Mouse (Mus musculus): ENCODE data around the gene Ebf1.

Gene Ebf1

DNA sequence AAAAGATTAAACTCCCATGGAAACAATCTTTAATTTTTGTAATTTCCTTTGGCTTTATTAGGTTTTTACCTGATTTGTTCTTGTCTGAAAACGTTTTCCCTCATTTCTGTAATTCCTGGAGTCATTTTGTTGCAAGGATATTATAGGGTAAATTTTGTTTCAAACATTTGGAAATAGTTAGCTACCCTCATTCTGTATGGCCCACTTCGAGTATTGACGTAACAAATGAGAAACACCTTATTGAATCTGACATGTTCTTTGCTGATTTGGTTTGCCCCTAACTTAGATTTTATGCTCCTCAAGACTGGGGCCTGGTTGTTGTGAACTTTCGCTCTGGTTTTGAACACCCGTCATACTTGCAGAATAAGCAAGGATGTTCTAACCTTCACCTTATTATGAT, 120.9 kb downstream of the Ebf1 start:
- DNase-seq (ENCODE audit: low read depth, low spot score), result no peak

GRCm38 (mm10) chr11:44738820-44739219, 121.7 kb downstream of the Ebf1 start:
- no peak for DNase-seq (ENCODE audit: low read depth, low spot score)

GRCm38 (mm10) chr11:44740278-44741041, 123.3 kb downstream of the Ebf1 start:
- no peak for DNase-seq (ENCODE audit: low read depth, low spot score)

- DNase-seq (ENCODE audit: low read depth, low spot score), result no peak
These were observed 124.0 kb downstream of the Ebf1 start for GRCm38 (mm10) chr11:44741042-44741491.

GRCm38 (mm10) chr11:44744446-44744845, 127.3 kb downstream of the Ebf1 start:
- no peak for DNase-seq (ENCODE audit: low read depth, low spot score)

- DNase-seq (ENCODE audit: low read depth, low spot score), result no peak
These were observed 128.8 kb downstream of the Ebf1 start for GRCm38 (mm10) chr11:44745946-44746345.

GRCm38 (mm10) chr11:44746731-44747130, 129.6 kb downstream of the Ebf1 start:
- peak; percentile 72 for DNase-seq (ENCODE audit: low read depth, low spot score)

- DNase-seq (ENCODE audit: low read depth, low spot score), result no peak
These were observed 132.2 kb downstream of the Ebf1 start for GRCm38 (mm10) chr11:44749309-44749708.

DNA sequence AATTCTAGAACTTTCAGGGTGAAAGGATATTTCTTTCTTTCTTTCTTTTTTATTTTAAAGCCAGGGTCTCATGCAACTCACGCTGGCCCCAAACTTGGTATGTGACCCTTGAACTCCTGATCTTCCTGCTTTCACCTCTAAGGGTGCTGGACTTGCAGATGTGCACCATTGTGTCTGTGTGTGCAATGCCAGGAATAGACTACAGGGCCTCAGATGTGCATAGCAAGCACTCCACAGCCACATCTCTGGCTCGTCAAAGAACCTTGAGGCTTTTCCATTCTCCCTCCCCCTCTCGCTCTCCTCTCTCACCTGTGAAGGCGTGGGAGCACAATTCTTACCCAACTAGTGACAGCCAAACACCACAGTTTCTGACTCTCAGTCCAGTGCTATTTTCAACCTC, 137.2 kb downstream of the Ebf1 start:
- no peak for DNase-seq (ENCODE audit: low read depth, low spot score)

DNA sequence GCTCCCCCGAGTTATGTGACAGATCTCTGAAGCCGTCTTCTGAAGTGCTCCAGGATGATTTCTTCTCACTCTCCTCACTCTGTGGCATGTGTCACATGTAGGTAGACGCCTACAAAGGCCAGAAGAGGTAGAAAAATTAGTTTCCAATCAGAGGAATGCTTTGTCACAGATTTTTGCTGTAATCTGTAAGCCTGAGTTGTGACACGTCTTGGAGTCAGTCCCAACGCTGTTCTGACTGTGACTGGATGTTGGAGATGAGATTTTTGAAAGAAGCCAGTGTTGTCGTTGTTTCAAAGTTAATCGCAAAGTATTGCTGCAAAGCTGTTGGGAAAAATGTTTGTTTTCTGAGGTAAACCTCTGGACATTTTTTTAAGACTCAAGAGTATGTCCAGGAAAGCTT, 139.2 kb downstream of the Ebf1 start:
- no peak for DNase-seq (ENCODE audit: low read depth, low spot score)

DNA sequence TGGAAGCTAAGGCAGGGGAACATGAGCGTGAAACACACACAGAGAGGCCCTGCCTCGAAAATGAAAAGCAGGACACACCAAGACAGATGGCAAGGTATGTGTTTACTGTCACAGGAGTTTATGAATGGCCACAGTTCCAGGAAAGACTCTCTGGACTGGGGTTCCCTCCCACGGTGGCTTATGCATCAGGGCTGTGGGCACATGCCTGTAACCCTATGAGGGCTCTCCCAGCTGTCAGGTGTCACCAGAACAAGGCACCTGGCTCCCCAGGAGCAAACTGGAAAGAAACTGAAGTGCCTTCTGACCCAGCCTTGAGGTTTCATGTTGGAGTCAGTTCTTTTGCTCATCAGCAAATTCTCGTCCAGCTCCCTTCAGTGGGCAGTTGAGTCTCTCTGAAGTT, 141.7 kb downstream of the Ebf1 start:
- no peak for DNase-seq (ENCODE audit: low read depth, low spot score)

- DNase-seq (ENCODE audit: low read depth, low spot score), result peak; percentile 63
These were observed 144.2 kb downstream of the Ebf1 start for GRCm38 (mm10) chr11:44761128-44761996.

GRCm38 (mm10) chr11:44763992-44764835, 147.1 kb downstream of the Ebf1 start:
- no peak for DNase-seq (ENCODE audit: low read depth, low spot score)

DNA sequence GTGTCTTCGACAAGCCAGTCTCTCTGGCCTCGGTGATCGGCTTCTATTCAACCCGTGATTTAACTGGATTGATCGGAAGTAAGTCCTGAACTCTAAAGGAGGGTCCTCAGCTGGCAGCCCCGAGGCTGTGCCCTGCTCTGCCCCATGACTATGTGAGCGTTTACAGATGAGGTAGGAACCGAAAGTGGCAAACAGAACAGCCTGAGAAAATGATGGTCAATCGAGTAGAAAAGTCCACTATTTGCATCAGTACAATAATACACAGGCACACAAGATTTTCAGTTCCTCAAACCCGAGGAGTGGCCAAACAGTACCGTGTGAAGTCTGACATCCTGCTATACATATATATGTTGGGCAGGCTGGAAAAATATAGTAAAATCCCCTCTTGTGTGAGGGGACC, 147.9 kb downstream of the Ebf1 start:
- no peak for DNase-seq (ENCODE audit: low read depth, low spot score)

- no peak for DNase-seq (ENCODE audit: low read depth, low spot score)
These were observed 149.1 kb downstream of the Ebf1 start for GRCm38 (mm10) chr11:44766246-44766645.

GRCm38 (mm10) chr11:44767322-44767721, 150.2 kb downstream of the Ebf1 start:
- no peak for DNase-seq (ENCODE audit: low read depth, low spot score)

DNA sequence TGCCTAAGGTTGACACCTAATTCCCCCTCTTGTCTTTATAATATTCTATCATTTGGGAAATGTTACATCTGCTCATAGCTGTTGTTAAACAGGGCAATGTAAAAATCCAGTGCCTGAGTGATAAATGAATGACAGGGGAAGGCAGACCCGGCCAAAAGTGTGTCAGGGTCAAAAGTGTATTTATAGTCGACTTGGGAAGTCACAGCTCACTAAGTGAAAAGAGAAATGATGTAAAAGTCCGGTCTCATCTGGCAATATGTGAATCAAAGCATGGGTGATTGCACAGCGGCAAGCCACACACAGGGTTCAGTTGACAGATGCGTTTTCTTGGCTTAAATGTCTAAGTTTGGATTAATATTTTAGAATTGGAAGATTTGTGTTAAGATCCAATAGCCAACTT, 151.2 kb downstream of the Ebf1 start:
- DNase-seq (ENCODE audit: low read depth, low spot score), result no peak

GRCm38 (mm10) chr11:44770989-44771564, 154.0 kb downstream of the Ebf1 start:
- no peak for DNase-seq (ENCODE audit: low read depth, low spot score)

DNA sequence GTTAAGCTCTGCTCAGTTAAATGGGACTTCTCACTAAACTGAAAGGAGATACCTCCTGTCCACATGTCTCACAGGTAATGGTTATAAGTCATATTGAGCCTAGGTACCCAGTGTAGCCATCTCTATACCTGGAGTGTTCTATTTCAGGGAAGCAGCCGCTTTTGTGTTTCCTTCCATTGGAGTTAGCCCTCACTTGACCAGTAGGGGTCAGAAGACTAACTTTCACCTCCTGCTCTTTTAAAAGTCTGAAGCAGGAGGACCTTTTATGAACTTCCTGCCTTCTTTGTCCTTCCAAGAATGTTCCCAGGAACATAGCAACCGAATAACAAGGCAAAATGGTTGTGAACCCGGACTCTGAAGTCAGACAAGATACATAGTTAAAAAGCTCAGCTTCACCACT, 157.3 kb downstream of the Ebf1 start:
- DNase-seq (ENCODE audit: low read depth, low spot score), result no peak

DNA sequence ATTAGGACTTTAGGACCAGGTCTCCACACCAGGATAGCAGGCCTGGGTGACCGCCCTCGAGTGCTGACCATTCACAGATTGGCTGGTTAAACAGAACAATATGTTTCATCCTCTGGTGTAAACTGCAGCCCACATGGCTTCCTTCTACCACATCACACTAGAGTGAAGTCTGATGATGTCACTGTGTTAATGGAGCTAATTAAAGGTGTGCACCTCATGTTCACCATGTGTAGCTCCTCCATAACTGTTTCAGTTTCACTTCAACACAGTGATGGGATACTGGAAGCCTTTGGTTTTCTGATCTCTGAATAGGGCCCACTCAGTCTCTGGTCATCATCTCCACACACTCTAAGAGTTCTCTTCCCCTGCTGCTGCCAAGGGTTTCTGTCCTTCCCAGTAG, 158.4 kb downstream of the Ebf1 start:
- no peak for DNase-seq (ENCODE audit: low read depth, low spot score)

DNA sequence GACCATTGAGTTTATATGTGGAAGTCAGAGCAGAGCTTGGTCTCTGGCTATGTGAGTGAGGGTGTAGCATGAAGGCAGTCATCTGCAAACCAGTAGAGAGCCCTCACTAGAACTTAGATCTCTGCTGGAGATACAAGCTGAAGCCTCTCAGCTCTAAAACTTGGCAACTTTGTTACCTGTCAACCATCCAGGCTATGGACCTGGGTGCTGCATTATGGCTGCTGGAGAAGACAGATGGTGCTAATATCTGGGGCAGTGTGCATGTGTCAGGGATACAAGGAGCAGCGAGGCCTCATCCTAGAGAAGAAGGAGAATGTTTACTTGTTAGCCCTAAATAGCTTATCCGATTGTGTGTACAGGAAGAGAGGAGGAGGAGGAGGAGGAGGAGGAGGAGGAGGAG, 159.4 kb downstream of the Ebf1 start:
- no peak for DNase-seq (ENCODE audit: low read depth, low spot score)
